9 mouse cellular contexts compared by ENCODE assay signal in the genomic region with DNA sequence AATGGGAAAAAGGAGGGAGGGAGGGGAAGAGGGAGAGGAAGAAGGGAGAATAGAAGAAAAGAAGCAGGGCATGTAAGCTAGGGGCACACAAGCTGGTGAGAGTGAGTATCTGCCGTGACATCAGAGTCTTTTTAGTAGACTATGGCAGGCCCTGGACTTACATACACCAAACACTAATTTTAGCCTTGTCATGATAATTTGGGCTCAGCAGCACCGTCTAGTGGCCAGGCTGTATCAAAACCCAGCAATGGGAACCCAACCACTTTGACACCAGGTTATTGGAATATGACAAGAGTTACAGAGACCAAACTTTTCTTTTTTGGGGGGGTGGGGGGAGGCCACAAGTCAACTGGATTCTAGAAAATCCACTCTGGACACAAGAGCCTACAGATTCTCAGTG. TPM values are rescaled to one million over a fixed set of nuclear protein-coding genes. Genes with fewer than 3 reads are reported as not detected.
DNase-seq lines count a peak whose midpoint lies in the region; ATAC-seq and TF ChIP-seq lines count a peak whose summit lies in the region.
"Had no signal": no experiment of that assay in that cellular context is flagged by ENCODE, and none has a peak within 500 bp of the region (broad histone marks: within the 10 kb centered on the region; RNA-seq: fewer than 3 reads in every experiment).

No protein-coding gene starts in this region.

- H3K27me3 ChIP-seq in Patski, result no peaks in the 10 kb centered on the region

- in situ Hi-C loops in Patski (cut with MboI; ENCODE audit: low pct_unique_long_range_greater_than_20kb), result loop anchor here (5.0 kb wide), 1 partner anchor 33 kb away; no protein-coding TSS in a partner anchor

- TF ChIP-seq CTCF in layer of hippocampus, adult 2 months (conservative IDR thresholded peaks at IDR 0.05), result peak; percentile 79
- TF ChIP-seq CTCF in Patski (IDR thresholded peaks at IDR 0.05), result peak; percentile 76

- POLR2A ChIA-PET in Patski (lab: Charles Lee), result no interaction called here

- no peak overlapping the region for H3K27ac ChIP-seq in layer of hippocampus, adult 2 months
- H3K27ac ChIP-seq: macrophage had no signal

- no peak overlapping the region for H3K4me3 ChIP-seq in layer of hippocampus, adult 2 months

- intact Hi-C loops in gastrocnemius, postnatal 14 days (cut with DNase I; ENCODE audit: low total_unique reads), result no loop called here

- CTCF ChIA-PET in Patski (lab: Charles Lee), result interaction anchor here (0.7 to 2.1 kb wide), 8 partner anchors 9 to 68 kb away, joined by 3 to 7 read pairs (median 5); partner anchors contain the start of gene Usp43

- ATAC-seq in Patski, result peak; percentile 60
- peak; percentile 41; the same call in 1 of the 2 replicates for ATAC-seq in megakaryocyte-erythroid progenitor cell, adult 5-6 weeks (replicated peaks; ENCODE audit: low FRiP score, low TSS enrichment, poor library complexity, severe bottlenecking)
- no peak for ATAC-seq in frontal cortex, adult (ENCODE audit: low TSS enrichment)

- peak; percentile 9 to 60 for DNase-seq in adrenal gland, adult (ENCODE audit: inconsistent age in 2 of 2, low spot score in 1 of 2)
- no peak for DNase-seq in adrenal gland, postnatal 4 days (ENCODE audit: low spot score in 2 of 2)
- DNase-seq in layer of hippocampus, adult 2 months (ENCODE audit: low spot score in 2 of 2), result peak in 1 of 2 experiments; percentile 31
- DNase-seq in layer of hippocampus, adult 8-10 months (ENCODE audit: low spot score in 2 of 2), result no peak
- DNase-seq in Patski (ENCODE audit: low read depth, low spot score), result no peak
- peak; percentile 28 for DNase-seq in gastrocnemius, postnatal 14 days

RNA-seq across cellular contexts. Expression of gene Dhrs7c, which starts 57.0 kb away (rescaled TPM):
- 1 to 10 TPM; 3.1 to 7.8 TPM for total RNA-seq in adrenal gland, postnatal 4 days (2021)
- not detected for total RNA-seq in layer of hippocampus, adult 2 months (2021)
- not detected for total RNA-seq in layer of hippocampus, adult 8-10 months (2022)
- not detected for polyA plus RNA-seq in Patski (2021)
- total RNA-seq in gastrocnemius, postnatal 14 days (2021), result 100 to 1,000 TPM; 348 to 381 TPM
- total RNA-seq in megakaryocyte-erythroid progenitor cell, adult 5-6 weeks (2014; fragmentation: Nextera tagmentation), result not detected in 2 replicates
- not detected in 2 replicates for total RNA-seq in megakaryocyte-erythroid progenitor cell, adult 5-6 weeks (2017)
- polyA plus RNA-seq: macrophage had no signal

Comparison
In these comparisons a context has a peak if more than half of its experiments do, and no peak if none do; other contexts are left out.
1. DNase-seq: peak in adrenal gland, adult (2 of 2) and gastrocnemius, postnatal 14 days (single experiment); none in adrenal gland, postnatal 4 days (0 of 2), layer of hippocampus, adult 8-10 months (0 of 2) and Patski (single experiment).
2. RNA of gene Dhrs7c, which starts 57.0 kb away (total RNA-seq): 348 to 381 TPM in gastrocnemius, postnatal 14 days; 3.1 to 7.8 TPM in adrenal gland, postnatal 4 days, not detected in layer of hippocampus, adult 2 months, not detected in layer of hippocampus, adult 8-10 months and not detected in megakaryocyte-erythroid progenitor cell, adult 5-6 weeks; every median in the first group is over 10 times any median in the second.